Mouse (Mus musculus) forebrain, embryonic 11.5 days (tissue): ENCODE results near the gene Ugcg. TPM values are rescaled to one million over a fixed set of nuclear protein-coding genes. Genes with fewer than 3 reads are reported as not detected.

Experiments
- ATAC-seq: fragments of 200-750 bp; cut with Nextera tagmentation; replicated peaks from 2 replicates; pipeline ENCODE4 v1.8.0; 2017; ENCODE audit warnings: moderate TSS enrichment; ENCODE audit not compliant: low FRiP score
- DNase-seq: peaks from one replicate; pipeline ENCODE4 v3.0.0-alpha.2; 2017; ENCODE audit warnings: low spot score
- H3K27ac ChIP-seq: fragments of 300-500 bp; sonication (generic); 2 replicates; pipeline ENCODE4 v1.5.1; 2014; ENCODE audit warnings: low read depth, low read length
- H3K27me3 ChIP-seq: fragments of 300-500 bp; sonication (generic); 2 replicates; pipeline ENCODE4 v1.6.1; 2014; ENCODE audit warnings: mild to moderate bottlenecking, low read length, mixed read lengths; ENCODE audit not compliant: control insufficient read depth, insufficient read depth
- H3K36me3 ChIP-seq: fragments of 300-500 bp; sonication (generic); 2 replicates; pipeline ENCODE4 v1.6.1; 2014; ENCODE audit warnings: mild to moderate bottlenecking, low read length, moderate library complexity, mixed read lengths; ENCODE audit not compliant: control insufficient read depth, insufficient read depth
- H3K4me1 ChIP-seq: fragments of 300-500 bp; sonication (generic); replicated peaks from 2 replicates; pipeline ENCODE4 v1.6.1; 2014; ENCODE audit warnings: low read length, mixed read lengths; ENCODE audit not compliant: control insufficient read depth, insufficient read depth
- H3K4me2 ChIP-seq: fragments of 300-500 bp; sonication (generic); 2 replicates; pipeline ENCODE4 v1.6.1; 2014; ENCODE audit warnings: low read depth, mild to moderate bottlenecking, low read length, moderate library complexity, mixed read lengths; ENCODE audit not compliant: severe bottlenecking
- H3K4me3 ChIP-seq: fragments of 300-500 bp; sonication (generic); 2 replicates; pipeline ENCODE4 v1.5.1; 2014; ENCODE audit warnings: low read depth, low read length
- H3K9ac ChIP-seq: fragments of 300-500 bp; sonication (generic); 2 replicates; pipeline ENCODE4 v1.6.1; 2014; ENCODE audit warnings: low read length
- H3K9me3 ChIP-seq: fragments of 300-500 bp; sonication (generic); 2 replicates; pipeline ENCODE4 v1.6.1; 2016; ENCODE audit warnings: low read length, mixed read lengths; ENCODE audit not compliant: control insufficient read depth
- WGBS: fragments of 180-500 bp; shearing (Covaris S2); extraction: QIAGEN DNeasy Blood & Tissue Kit; methylation state at CpG from one replicate; pipeline ENCODE4 v1.1.7; 2014; 5-methylcytosine and 5-hydroxymethylcytosine counted together
- polyA plus RNA-seq: library from polyadenylated mRNA; unstranded; fragments of >200 nt; fragmentation: Nextera tagmentation; extraction: Ambion mirVana; gene quantifications from 2 replicates; pipeline ENCODE4 v1.2.1, GENCODE M21; 2014

Gene Ugcg
- polyA plus RNA-seq, 1 experiment from 2014 or later = 13.0 TPM

DNA sequence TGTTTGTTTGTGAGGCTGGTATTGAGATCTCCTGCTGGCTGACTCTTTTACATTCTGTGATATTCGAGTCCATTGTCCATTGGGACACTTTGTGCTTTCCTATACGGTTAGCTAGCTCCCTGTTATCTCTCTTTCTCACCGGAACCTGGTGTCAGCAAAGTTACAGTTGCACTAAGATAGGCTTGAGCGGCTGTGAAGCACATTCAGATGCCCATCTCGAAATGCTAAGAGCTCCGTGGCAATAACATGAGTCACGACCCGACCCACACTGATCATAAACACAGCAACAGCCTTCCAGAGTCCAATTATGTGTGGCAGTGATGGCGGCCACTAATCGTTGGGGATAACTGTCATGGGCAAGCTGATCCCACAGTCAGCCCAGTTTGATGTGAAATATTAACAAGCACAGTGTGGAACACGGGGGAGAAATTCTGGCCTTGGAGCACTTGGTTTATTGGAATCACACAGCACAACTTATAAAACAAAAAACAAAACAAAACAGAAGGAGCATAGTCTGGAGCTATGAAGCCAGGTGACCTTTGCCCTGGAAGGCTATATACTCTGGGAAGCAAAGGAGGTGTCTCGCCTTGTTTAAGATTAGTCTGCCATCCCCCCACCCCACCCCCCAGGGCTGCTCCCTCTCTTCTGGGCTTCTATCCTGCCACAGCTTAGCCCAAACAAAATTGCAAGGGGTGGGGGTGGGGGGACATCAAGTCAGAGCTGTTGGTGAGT is 7.5 kb downstream of the Ugcg start:
- Histone ChIP-seq H3K4me3 (no peak overlapping the region), H3K27ac (no peak overlapping the region), H3K4me1 (peaks cover 8% of the 10 kb centered on the region; the same call in 1 of the 2 replicates)

GRCm38 (mm10) chr4:59197078-59197424 is 8.0 kb downstream of the Ugcg start:
- no peaks in the 10 kb centered on the region for H3K36me3 ChIP-seq
- H3K9ac ChIP-seq = no peak overlapping the region
- no peak overlapping the region for H3K27ac ChIP-seq
- WGBS = 66% methylated on average over 6 of the region's 6 CpGs
- H3K4me2 ChIP-seq = no peak overlapping the region
- no peak overlapping the region for H3K4me3 ChIP-seq
- ATAC-seq = no peak
- no peaks in the 10 kb centered on the region for H3K27me3 ChIP-seq
- H3K9me3 ChIP-seq = no peaks in the 10 kb centered on the region
- H3K4me1 ChIP-seq = peaks cover 8% of the 10 kb centered on the region; the same call in 1 of the 2 replicates
- no peak for DNase-seq

More for the DNA sequence above, 7.5 kb downstream of the Ugcg start:
- H3K36me3 ChIP-seq = no peaks in the 10 kb centered on the region
- no peaks in the 10 kb centered on the region for H3K27me3 ChIP-seq
- H3K9me3 ChIP-seq = no peaks in the 10 kb centered on the region
- ATAC-seq (no peak), DNase-seq (no peak)
- WGBS = 60% methylated on average over 12 of the region's 12 CpGs
- H3K4me2 ChIP-seq = no peak overlapping the region
- no peak overlapping the region for H3K9ac ChIP-seq

DNA sequence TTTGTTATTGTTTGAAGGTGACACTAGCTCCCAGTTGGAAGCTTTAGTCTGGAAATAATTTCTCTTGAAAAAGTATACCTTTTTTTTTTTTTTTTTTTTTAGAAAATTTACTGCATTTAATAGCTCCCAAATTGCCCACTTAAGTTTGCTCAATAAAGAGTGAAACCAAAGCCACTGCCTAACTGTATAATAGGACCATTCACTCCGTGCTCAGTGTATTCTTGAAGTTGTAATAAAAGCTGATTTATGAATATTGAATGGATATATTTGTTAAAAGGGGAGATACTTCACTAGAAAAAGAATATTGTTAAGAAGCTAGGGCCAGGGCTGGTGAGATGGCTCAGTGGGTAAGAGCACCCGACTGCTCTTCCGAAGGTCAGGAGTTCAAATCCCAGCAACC is 8.4 kb downstream of the Ugcg start:
- DNase-seq = no peak
- no peaks in the 10 kb centered on the region for H3K36me3 ChIP-seq
- no peak overlapping the region for H3K4me2 ChIP-seq
- no peak overlapping the region for H3K9ac ChIP-seq
- H3K27ac ChIP-seq = no peak overlapping the region
- ATAC-seq = no peak
- no peak overlapping the region for H3K4me3 ChIP-seq
- no peaks in the 10 kb centered on the region for H3K9me3 ChIP-seq
- no peaks in the 10 kb centered on the region for H3K27me3 ChIP-seq
- peaks cover 8% of the 10 kb centered on the region; the same call in 1 of the 2 replicates for H3K4me1 ChIP-seq
- WGBS = 93% methylated on average over 3 of the region's 3 CpGs

DNA sequence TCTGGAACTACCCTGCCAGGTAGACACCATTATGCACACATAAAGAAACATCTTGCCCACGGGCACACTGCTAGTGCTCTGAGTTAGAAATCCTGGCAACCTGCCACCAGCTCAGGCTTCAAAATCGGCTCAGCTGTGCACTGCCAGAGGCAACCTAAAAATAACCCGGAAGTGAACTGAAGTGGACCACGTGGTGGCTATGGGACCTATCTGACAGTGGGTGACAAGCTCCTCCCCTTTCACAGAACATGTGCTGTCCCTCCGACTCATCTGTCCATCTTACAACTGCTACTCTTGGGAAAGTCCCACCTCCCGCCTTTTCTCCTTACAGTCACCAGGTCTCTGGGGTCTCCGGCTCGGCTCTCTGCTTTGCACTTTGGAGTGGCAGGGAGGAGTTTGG is 10.3 kb downstream of the Ugcg start:
- no peaks in the 10 kb centered on the region for H3K27me3 ChIP-seq
- H3K4me1 ChIP-seq = peaks cover 8% of the 10 kb centered on the region; the same call in 1 of the 2 replicates
- H3K9me3 ChIP-seq = no peaks in the 10 kb centered on the region
- no peak overlapping the region for H3K4me3 ChIP-seq
- no peak overlapping the region for H3K4me2 ChIP-seq
- 0 out of 2 replicates have a peak, but pooled peaks have one; percentile 44 for ATAC-seq
- H3K27ac ChIP-seq = no peak overlapping the region
- no peaks in the 10 kb centered on the region for H3K36me3 ChIP-seq
- peak; percentile 53 for DNase-seq
- WGBS = 61% methylated on average over 8 of the region's 8 CpGs
- no peak overlapping the region for H3K9ac ChIP-seq

DNA sequence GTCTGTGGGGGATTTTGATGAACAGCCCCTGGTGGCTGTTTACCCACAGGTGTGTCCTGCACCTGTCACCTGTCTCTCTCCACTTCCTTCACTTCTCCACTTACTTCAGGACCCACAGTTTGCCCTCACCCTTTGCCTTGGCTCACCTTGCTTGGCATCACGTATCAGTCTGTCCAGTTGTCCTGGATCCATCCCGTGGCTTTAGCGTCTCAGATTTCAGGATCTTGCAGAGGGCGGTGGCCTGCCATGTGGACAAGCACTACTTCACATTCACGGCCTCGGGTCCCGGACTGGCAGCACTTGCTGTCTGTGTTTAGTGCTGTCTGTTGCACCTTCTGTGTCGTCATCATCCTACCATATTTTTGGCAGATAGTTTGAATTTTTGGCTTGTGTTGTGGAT is 10.7 kb downstream of the Ugcg start:
- Histone ChIP-seq H3K36me3 (no peaks in the 10 kb centered on the region), H3K9me3 (no peaks in the 10 kb centered on the region), H3K4me3 (no peak overlapping the region), H3K27me3 (no peaks in the 10 kb centered on the region), H3K27ac (no peak overlapping the region), H3K4me2 (no peak overlapping the region), H3K4me1 (peaks cover 8% of the 10 kb centered on the region; the same call in 1 of the 2 replicates), H3K9ac (no peak overlapping the region)
- 0 out of 2 replicates have a peak, but pooled peaks have one; percentile 10 for ATAC-seq
- DNase-seq = no peak
- 75% methylated on average over 8 of the region's 8 CpGs for WGBS

DNA sequence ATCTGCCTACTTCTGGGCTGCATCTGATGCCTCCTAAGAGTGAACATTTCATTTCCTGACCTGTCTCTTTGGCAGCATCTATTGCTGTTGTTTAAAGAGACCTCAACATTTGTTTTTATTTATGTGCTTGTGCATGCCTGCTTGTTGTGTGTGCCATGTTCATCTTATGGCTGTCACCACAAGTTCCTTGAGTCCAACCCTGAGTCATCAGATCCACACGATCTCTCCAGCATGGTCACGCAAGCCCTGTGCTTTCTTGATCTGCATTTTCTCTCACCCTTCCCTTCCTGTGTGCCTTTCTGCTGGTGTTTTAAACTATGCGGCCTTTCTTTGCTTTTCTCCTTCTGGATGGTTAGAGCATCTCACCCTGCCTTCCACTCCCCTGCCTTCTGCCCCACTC is 11.6 kb downstream of the Ugcg start:
- no peaks in the 10 kb centered on the region for H3K36me3 ChIP-seq
- H3K27me3 ChIP-seq = no peaks in the 10 kb centered on the region
- 86% methylated on average over 3 of the region's 3 CpGs for WGBS
- ATAC-seq (no peak), DNase-seq (no peak)
- no peak overlapping the region for H3K4me3 ChIP-seq
- peaks cover 8% of the 10 kb centered on the region; the same call in 1 of the 2 replicates for H3K4me1 ChIP-seq
- no peaks in the 10 kb centered on the region for H3K9me3 ChIP-seq
- H3K27ac ChIP-seq = no peak overlapping the region
- no peak overlapping the region for H3K4me2 ChIP-seq
- H3K9ac ChIP-seq = no peak overlapping the region

DNA sequence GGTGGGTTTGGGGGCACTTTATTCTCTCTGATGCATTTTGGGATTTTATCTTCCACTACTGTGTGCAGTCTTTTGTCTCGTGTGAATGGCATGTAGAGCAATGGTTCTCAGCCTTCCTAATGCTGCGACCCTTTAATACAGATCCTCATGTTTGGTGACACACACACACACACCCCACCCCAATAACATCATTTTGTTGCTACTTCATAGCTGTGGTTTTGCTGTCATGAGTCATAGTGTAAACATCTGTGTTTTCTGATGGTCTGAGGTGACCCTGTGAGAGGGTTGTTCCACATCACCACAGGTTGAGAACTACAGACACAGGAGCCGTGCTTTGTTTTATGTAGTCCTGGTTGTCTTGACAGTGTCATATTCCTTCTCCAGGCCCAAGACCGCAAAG is 15.6 kb downstream of the Ugcg start:
- Histone ChIP-seq H3K4me3 (no peak overlapping the region), H3K36me3 (no peaks in the 10 kb centered on the region), H3K9me3 (no peaks in the 10 kb centered on the region), H3K27ac (no peak overlapping the region), H3K4me2 (no peak overlapping the region), H3K4me1 (no peaks in the 10 kb centered on the region), H3K9ac (no peak overlapping the region), H3K27me3 (no peaks in the 10 kb centered on the region)
- ATAC-seq (no peak), DNase-seq (no peak)
- 79% methylated on average over 4 of the region's 4 CpGs for WGBS

- Histone ChIP-seq H3K4me2 (no peak overlapping the region), H3K27me3 (no peaks in the 10 kb centered on the region), H3K9me3 (no peaks in the 10 kb centered on the region), H3K36me3 (no peaks in the 10 kb centered on the region), H3K9ac (no peak overlapping the region), H3K27ac (no peak overlapping the region), H3K4me3 (no peak overlapping the region), H3K4me1 (no peaks in the 10 kb centered on the region)
- DNase-seq (no peak), ATAC-seq (no peak)
- 58% methylated on average over 2 of the region's 2 CpGs for WGBS
Measured at GRCm38 (mm10) chr4:59205758-59206340, 16.8 kb downstream of the Ugcg start.

DNA sequence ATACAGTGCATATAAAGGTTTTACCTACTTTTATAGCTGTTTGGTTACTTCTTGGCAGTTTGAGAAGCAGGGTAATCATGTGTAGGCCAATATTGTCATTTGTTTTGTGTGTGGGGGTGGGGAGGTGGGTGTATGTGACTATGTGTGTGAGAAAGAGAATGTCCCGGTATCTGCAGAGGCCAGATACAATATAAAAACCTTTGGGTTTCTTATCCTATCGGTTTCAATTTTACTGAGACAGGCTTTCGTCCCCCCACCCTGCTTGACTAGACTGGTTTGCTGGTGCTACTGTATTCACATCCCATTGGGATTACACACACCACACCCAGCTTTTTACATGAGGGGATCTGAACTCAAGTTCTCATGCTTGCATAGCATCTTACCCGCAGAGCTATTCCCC is 17.5 kb downstream of the Ugcg start:
- Histone ChIP-seq H3K4me1 (no peaks in the 10 kb centered on the region), H3K27me3 (no peaks in the 10 kb centered on the region), H3K27ac (no peak overlapping the region), H3K4me3 (no peak overlapping the region), H3K9ac (no peak overlapping the region), H3K9me3 (no peaks in the 10 kb centered on the region), H3K4me2 (no peak overlapping the region), H3K36me3 (no peaks in the 10 kb centered on the region)
- no peak for ATAC-seq
- no peak for DNase-seq
- WGBS = 79% methylated on average over 4 of the region's 4 CpGs
